Mouse (Mus musculus) midbrain, embryonic 15.5 days (tissue): ENCODE measurements around the gene Olfr575. TPM values are rescaled to one million over a fixed set of nuclear protein-coding genes. Genes with fewer than 3 reads are reported as not detected.

Experiments
- ATAC-seq: fragments of 200-750 bp; cut with Nextera tagmentation; replicated peaks from 2 replicates; pipeline ENCODE4 v1.8.0; 2017; ENCODE audit warnings: moderate TSS enrichment
- H3K27ac ChIP-seq: fragments of 300-500 bp; sonication (generic); 2 replicates; pipeline ENCODE4 v1.5.1; 2015; ENCODE audit warnings: mild to moderate bottlenecking, inconsistent platforms
- H3K27me3 ChIP-seq: fragments of 300-500 bp; sonication (generic); replicated peaks from 2 replicates; pipeline ENCODE4 v1.6.1; 2015; ENCODE audit warnings: inconsistent platforms
- H3K36me3 ChIP-seq: fragments of 300-500 bp; sonication (generic); replicated peaks from 2 replicates; pipeline ENCODE4 v1.6.1; 2015; ENCODE audit warnings: inconsistent platforms
- H3K4me1 ChIP-seq: fragments of 300-500 bp; sonication (generic); 2 replicates; pipeline ENCODE4 v1.6.1; 2015; ENCODE audit warnings: inconsistent platforms
- H3K4me2 ChIP-seq: fragments of 300-500 bp; sonication (generic); 2 replicates; pipeline ENCODE4 v1.6.1; 2015; ENCODE audit warnings: inconsistent platforms, mild to moderate bottlenecking, moderate library complexity
- H3K4me3 ChIP-seq: fragments of 300-500 bp; sonication (generic); 2 replicates; pipeline ENCODE4 v1.5.1; 2015; ENCODE audit warnings: mild to moderate bottlenecking, inconsistent platforms
- H3K9ac ChIP-seq: fragments of 300-500 bp; sonication (generic); 2 replicates; pipeline ENCODE4 v1.6.1; 2015; ENCODE audit warnings: mild to moderate bottlenecking, inconsistent platforms
- H3K9me3 ChIP-seq: fragments of 300-500 bp; sonication (generic); 2 replicates; pipeline ENCODE4 v1.6.1; 2016; ENCODE audit warnings: inconsistent platforms
- WGBS: fragments of 180-500 bp; shearing (Covaris S2); methylation state at CpG from one replicate; pipeline ENCODE4 v1.1.7; 2015; ENCODE audit warnings: mixed read lengths; 5-methylcytosine and 5-hydroxymethylcytosine counted together
- polyA plus RNA-seq: library from polyadenylated mRNA; unstranded; fragments of >200 nt; fragmentation: Nextera tagmentation; extraction: Ambion mirVana; gene quantifications from 2 replicates; pipeline ENCODE4 v1.2.1, GENCODE M21; 2015

Olfr575 gene
- polyA plus RNA-seq, 1 experiment from 2014 or later, result not detected

GRCm38 (mm10) chr7:102917032-102917875 is 41.3 kb downstream of the Olfr575 start, which contains the start of gene Olfr571:
Gene Olfr571 (minus strand): TSS chr7:102917536.
- H3K9me3 ChIP-seq, result no peaks in the 10 kb centered on the region
- no peak within 1 kb of the TSS for H3K9ac ChIP-seq
- 64% methylated on average over 4 of the region's 4 CpGs for WGBS
- H3K27ac ChIP-seq, result no peak within 1 kb of the TSS
- H3K27me3 ChIP-seq, result no peaks in the 10 kb centered on the region
- ATAC-seq, result no peak
- H3K36me3 ChIP-seq, result no peaks in the 10 kb centered on the region
- no peaks in the 10 kb centered on the region for H3K4me1 ChIP-seq
- H3K4me3 ChIP-seq, result no peak within 1 kb of the TSS
- H3K4me2 ChIP-seq, result no peak within 1 kb of the TSS

GRCm38 (mm10) chr7:102916405-102916804 is 42.2 kb downstream of the Olfr575 start:
- H3K36me3 ChIP-seq, result no peaks in the 10 kb centered on the region
- ATAC-seq, result no peak

GRCm38 (mm10) chr7:102915261-102915660 is 43.3 kb downstream of the Olfr575 start:
- Histone ChIP-seq H3K9ac (no peak overlapping the region), H3K4me3 (no peak overlapping the region), H3K4me2 (no peak overlapping the region), H3K27me3 (no peaks in the 10 kb centered on the region), H3K9me3 (no peaks in the 10 kb centered on the region), H3K27ac (no peak overlapping the region), H3K36me3 (no peaks in the 10 kb centered on the region), H3K4me1 (no peaks in the 10 kb centered on the region)
- ATAC-seq, result no peak
- WGBS, result 59% methylated on average over 1 of the region's 1 CpGs

More at GRCm38 (mm10) chr7:102916405-102916804, 42.2 kb downstream of the Olfr575 start:
- Histone ChIP-seq H3K4me3 (no peak overlapping the region), H3K4me1 (no peaks in the 10 kb centered on the region), H3K27me3 (no peaks in the 10 kb centered on the region), H3K4me2 (no peak overlapping the region), H3K27ac (no peak overlapping the region), H3K9ac (no peak overlapping the region), H3K9me3 (no peaks in the 10 kb centered on the region)
- WGBS, result 77% methylated on average over 5 of the region's 5 CpGs

Other genes with a start within 250 kb of the Olfr575 start
- not detected in 2 replicates for gene Olfr33, start 239.7 kb downstream of the Olfr575 start, polyA plus RNA-seq
- not detected in 2 replicates for gene Olfr559, start 231.3 kb downstream of the Olfr575 start, polyA plus RNA-seq
- not detected in 2 replicates for gene Olfr560, start 199.4 kb downstream of the Olfr575 start, polyA plus RNA-seq
- 0.09 TPM in 1 of 2 replicates, not detected in the other for gene Olfr78, start 199.3 kb downstream of the Olfr575 start, polyA plus RNA-seq
- not detected in 2 replicates for gene Olfr561, start 187.6 kb downstream of the Olfr575 start, polyA plus RNA-seq
- not detected in 2 replicates for gene Olfr564, start 155.3 kb downstream of the Olfr575 start, polyA plus RNA-seq
- not detected in 2 replicates for gene Olfr566, start 100.0 kb downstream of the Olfr575 start, polyA plus RNA-seq
- gene Olfr568, start 81.7 kb downstream of the Olfr575 start, polyA plus RNA-seq, result not detected in 2 replicates
- gene Olfr569, start 67.9 kb downstream of the Olfr575 start, polyA plus RNA-seq, result not detected in 2 replicates
- not detected in 2 replicates for gene Olfr570, start 64.2 kb downstream of the Olfr575 start, polyA plus RNA-seq
- not detected in 2 replicates for gene Olfr571, start 41.2 kb downstream of the Olfr575 start, polyA plus RNA-seq
- not detected in 2 replicates for gene Olfr572, start 34.4 kb downstream of the Olfr575 start, polyA plus RNA-seq
- not detected in 2 replicates for gene Olfr573-ps1, start 16.2 kb downstream of the Olfr575 start, polyA plus RNA-seq
- not detected in 2 replicates for gene Olfr574, start 10.3 kb downstream of the Olfr575 start, polyA plus RNA-seq
- not detected in 2 replicates for gene Olfr576, start 3.9 kb upstream of the Olfr575 start, polyA plus RNA-seq
- gene Olfr577, start 17.2 kb upstream of the Olfr575 start, polyA plus RNA-seq, result not detected in 2 replicates
- gene Olfr578, start 30.5 kb upstream of the Olfr575 start, polyA plus RNA-seq, result not detected in 2 replicates
- not detected in 2 replicates for gene Olfr582, start 79.2 kb upstream of the Olfr575 start, polyA plus RNA-seq
- gene Olfr583, start 92.5 kb upstream of the Olfr575 start, polyA plus RNA-seq, result not detected in 2 replicates
- not detected in 2 replicates for gene Olfr584, start 123.1 kb upstream of the Olfr575 start, polyA plus RNA-seq
- gene Olfr585, start 138.9 kb upstream of the Olfr575 start, polyA plus RNA-seq, result not detected in 2 replicates
- not detected in 2 replicates for gene Olfr586, start 166.9 kb upstream of the Olfr575 start, polyA plus RNA-seq
- not detected in 2 replicates for gene Olfr588-ps1, start 182.1 kb upstream of the Olfr575 start, polyA plus RNA-seq
- not detected in 2 replicates for gene Olfr589, start 197.6 kb upstream of the Olfr575 start, polyA plus RNA-seq
- not detected in 2 replicates for gene Olfr591, start 219.6 kb upstream of the Olfr575 start, polyA plus RNA-seq
- gene Olfr592, start 226.0 kb upstream of the Olfr575 start, polyA plus RNA-seq, result not detected in 2 replicates